Mouse (Mus musculus) left cerebral cortex, adult 11 months (tissue): ENCODE data around the gene Snx9.

Experiments used
- DNase-seq: peaks from one replicate; pipeline ENCODE4 v3.0.0; 2022; ENCODE audit warnings: low spot score

Snx9 gene

GRCm38 (mm10) chr17:5807847-5808386 is 33.2 kb upstream of the Snx9 start:
- no peak for DNase-seq

DNA sequence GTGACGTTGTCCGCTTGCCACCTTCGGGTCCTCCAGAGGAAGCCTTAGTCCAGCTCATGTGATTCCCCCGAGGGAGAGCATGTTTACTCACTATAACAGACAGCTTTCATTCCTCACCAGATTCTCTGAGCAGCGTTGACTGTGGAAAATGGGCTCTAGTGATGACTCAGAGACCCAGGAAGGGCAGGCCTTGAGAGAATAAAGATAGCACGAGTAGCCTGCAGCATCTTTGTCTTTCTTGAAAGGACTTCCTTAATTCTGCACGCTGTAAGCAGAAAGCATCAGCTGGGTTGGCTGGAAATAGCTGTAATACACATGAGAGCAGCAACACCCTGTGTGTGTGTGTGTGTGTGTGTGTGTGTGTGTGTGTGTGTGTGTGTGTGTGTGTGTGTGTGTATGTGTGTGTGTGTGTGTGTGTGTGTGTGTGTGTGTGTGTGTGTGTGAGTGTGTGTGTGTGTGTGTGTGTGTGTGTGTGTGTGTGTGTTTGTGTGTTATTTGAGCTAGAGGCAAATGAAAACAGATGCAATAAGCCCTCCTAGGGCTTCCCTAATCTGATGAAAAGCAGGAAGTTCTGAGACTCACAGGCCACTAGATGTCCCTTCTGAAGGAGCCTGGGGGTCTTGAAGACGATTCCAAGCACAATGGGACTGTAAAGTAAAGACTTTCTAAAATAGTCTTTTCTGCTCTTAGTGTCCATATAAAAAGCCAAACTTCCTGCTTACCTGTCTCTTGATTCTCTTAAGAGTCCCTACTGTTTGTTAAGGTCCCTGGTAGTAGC is 27.1 kb upstream of the Snx9 start:
- DNase-seq = no peak

- no peak for DNase-seq
Observed at GRCm38 (mm10) chr17:5814641-5814920, 26.5 kb upstream of the Snx9 start.

GRCm38 (mm10) chr17:5817871-5818270 is 23.3 kb upstream of the Snx9 start:
- no peak for DNase-seq

DNA sequence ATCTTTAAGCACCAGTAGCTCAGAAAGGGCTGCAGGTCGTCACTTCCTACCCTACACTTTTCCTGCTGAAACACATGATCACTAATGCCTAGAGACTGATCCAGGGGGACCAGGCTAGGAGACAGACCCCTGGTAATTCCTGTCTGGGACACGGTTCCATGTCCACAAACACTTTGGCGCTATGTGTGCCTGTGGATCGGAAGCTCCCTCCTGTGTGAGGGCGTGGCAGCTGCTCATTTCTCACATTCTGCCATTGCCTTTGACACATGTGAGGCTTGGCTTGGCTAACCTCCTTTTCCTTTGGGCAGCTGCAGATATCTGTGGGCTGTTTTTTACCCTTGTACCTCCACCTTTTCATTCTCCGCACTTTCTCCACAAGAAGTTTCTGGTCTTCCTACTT is 22.0 kb upstream of the Snx9 start:
- no peak for DNase-seq

- DNase-seq = no peak
Observed at GRCm38 (mm10) chr17:5819799-5820201, 21.3 kb upstream of the Snx9 start.

GRCm38 (mm10) chr17:5822541-5822940 is 18.6 kb upstream of the Snx9 start:
- no peak for DNase-seq

DNA sequence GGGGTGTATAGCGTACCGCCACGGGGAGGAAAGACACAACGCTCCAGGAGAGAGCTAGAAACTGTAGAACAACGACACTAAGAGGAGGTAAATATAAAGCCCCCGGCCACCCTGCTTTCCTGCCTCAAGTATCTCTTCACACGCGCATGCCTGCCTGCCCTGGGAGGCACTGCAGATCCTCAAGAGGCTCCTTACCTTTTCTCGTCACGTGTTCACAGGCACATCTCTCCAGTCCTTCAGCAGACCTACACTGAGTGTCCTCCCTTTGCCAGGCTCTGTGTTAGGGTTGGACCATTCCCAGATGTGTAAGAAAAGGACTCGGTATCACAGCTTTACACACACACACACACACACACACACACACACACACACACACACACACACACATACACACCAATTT is 18.1 kb upstream of the Snx9 start:
- DNase-seq = no peak

DNA sequence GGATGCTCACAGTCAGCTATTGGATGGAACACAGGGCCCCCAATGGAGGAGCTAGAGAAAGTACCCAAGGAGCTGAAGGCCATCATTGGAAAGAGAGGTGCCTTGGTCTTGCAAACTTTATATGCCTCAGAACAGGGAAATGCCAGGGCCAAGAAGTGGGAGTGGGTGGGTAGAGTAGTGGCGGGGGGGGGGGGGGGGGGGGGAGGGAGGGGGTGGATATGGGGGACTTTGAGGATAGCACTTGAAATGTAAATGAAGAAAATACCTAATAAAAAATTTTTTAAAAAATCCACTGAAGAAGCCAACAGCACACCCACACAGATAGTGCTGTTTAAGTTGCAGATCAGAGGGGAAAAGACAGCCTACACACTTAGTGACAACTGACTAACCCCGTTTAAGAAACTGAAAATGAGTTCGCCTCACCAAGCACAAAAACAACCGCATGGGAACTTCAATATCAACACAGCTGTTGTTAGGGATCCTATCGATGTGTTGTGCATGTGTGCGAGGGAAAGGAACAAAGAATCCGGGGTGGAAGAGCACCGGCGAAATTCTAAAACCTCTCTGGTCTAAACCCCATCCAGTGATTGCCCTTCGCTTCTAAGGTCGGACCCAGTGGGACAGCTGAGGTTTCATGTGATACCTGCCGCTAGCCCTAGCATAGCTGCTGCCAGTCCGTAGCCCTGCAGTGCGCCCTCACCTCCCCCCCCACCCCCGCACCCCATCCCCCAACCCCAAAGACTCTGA is 13.1 kb upstream of the Snx9 start:
- DNase-seq = no peak

- DNase-seq = no peak
Observed at GRCm38 (mm10) chr17:5828583-5828836, 12.6 kb upstream of the Snx9 start.

DNA sequence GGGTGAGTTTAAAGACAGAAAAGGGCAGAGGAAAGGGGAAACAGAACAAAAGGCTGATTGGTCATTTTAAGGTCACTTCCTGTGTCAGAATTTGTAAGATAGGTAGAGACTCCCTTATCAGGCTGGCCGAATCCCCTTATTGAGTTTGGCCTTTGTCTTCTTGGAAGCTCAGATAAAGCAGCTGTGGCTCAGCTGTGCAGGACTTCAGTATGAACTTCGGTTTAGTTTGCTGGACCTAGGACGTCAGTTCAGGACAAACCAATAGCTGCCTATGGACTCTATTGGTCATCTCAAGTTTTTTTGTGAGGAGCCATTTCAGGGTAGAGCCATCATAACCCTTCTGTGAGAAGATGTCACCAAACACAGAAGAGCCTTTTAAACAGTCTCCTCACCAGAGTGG is 12.2 kb upstream of the Snx9 start:
- no peak for DNase-seq

GRCm38 (mm10) chr17:5829930-5830329 is 11.2 kb upstream of the Snx9 start:
- DNase-seq = no peak

GRCm38 (mm10) chr17:5830382-5830781 is 10.7 kb upstream of the Snx9 start:
- no peak for DNase-seq

DNA sequence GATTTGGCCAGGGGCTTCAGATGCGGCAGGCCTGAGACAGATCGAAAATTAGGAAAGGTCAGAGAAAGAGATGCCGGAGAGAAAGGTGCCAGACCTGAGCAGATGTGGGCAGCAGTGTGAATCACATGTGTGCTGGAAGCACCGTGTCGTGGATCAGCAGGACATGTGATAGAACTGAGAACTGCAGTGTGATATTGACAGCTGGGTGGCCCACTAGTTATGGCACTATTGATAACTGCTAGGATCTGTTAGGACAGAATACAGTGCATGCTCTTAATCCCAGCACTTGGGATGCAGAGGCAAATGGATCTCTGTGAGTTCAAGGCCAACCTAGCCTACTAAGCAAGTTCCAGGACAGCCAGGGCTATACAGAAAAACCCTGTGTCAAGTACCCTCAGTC is 10.3 kb upstream of the Snx9 start:
- no peak for DNase-seq

DNA sequence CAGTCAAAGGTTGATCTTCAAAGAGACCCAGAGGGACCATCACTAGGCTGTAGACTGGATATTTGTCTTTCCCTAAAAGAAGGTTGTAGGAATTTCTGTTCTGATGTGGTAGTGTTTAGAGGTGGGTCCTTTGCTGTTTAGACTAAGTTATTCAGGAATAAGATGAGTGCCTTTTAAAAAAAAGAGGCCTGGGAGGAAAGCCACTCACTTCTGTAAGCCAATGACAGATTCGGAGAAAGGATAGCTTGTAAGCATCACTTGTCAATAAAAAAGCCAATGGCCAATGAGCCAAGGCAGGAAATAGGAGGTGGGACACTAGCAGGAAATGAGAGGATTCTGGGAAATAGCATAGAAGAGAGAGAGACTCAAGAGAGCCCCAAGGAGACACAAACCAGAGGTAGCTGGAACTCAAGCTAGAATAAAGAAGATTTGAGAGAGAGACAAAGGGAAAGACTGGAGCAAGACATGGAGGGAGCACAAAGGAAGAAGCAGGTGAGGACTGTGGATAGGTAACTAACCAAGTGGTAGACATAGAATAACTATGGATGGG is 9.8 kb upstream of the Snx9 start:
- no peak for DNase-seq

DNA sequence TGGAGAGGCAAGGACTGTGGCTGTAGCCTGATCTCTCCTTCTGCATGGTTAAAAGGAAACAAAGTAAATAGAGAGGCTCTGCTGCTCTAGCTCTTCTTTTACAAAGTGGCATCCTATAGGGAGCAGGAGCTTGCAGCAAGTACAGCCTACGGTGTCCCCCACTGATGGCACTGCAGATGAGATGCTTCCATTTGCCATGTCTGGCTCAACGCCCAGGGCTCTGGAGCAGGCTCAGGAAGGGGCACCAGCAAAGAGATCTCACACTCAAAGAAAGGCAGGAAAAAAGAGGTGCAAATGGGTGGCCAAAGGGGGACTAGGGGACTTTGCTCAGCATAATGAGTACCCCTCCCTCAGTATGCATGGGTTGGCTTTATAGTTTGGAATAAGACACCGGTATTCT is 7.0 kb upstream of the Snx9 start:
- no peak for DNase-seq

DNA sequence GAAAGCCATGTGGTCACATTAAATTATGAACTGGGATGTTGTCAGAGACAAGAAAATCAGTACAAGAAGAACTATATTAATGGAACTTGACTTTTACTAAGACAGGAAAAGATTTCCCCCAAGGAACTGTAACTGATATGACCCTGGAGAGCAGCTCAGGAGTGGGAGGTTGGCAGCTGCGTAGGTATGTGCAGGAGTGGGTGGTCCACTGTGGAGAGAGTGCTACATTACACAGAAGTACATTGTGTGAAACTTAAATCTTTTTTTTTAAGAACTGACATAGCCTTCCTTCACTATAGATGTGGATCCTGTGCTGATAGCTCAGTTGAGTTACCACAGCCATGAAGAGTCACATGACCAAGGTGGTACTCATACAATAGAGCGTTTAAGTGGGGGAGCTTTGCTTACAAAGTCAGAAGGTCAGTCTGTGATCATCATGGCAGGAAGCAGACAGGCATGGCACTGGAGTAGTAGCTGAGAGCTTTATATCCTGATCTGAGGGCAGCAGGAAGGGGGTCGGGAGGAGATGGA is 6.3 kb upstream of the Snx9 start:
- no peak for DNase-seq

DNA sequence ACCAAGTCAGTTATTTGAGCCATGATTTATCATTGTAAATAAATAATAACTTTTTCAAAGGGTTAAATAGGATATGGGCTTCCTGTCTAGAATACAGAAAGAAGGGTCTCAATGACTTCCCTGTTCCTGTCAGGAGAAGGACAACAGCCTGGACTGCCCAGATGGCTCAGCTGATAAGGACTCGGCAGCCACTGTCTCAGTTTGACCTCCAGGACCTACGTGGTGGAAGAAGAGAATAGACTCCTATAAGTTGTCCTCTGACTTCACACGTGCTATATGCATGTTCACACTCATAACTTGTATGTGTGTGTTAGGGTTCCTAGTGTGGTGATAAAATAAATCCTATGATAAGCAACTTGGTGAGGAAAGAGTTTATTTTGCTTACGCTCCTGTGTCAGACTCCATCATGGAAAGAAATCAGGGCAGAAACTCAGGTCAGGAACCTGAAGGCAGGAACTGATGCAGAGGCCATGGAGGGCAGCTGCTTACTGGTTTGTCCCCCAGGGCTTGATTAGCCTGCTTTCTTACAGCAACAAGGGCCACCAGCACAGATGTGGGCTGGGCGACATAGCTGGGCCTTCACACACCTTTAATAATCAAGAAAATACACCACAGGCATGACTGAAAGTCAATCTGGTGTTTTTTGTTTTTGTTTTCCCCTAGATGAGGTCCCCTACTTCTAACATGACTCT is 1.4 kb upstream of the Snx9 start:
- no peak for DNase-seq

GRCm38 (mm10) chr17:5840550-5841127 is 490 bp upstream of the Snx9 start:
- DNase-seq = no peak

DNA sequence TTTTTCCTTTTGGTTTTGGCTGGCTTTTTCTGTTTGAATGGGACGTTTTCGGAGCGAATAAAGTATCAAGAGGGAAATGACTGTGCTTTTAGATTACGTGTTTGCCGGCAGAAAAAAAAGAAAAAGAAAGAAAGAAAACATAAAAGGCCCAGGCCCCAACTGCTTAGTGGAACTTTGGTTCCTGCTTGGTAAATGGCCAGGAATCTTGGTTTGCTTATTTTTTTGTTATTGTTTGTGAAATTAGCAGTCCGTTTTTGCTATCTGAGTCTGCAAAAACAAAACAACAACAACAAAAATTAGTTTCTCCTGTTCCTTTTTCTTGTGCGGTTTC is 779 bp downstream of the Snx9 start:
- no peak for DNase-seq

DNA sequence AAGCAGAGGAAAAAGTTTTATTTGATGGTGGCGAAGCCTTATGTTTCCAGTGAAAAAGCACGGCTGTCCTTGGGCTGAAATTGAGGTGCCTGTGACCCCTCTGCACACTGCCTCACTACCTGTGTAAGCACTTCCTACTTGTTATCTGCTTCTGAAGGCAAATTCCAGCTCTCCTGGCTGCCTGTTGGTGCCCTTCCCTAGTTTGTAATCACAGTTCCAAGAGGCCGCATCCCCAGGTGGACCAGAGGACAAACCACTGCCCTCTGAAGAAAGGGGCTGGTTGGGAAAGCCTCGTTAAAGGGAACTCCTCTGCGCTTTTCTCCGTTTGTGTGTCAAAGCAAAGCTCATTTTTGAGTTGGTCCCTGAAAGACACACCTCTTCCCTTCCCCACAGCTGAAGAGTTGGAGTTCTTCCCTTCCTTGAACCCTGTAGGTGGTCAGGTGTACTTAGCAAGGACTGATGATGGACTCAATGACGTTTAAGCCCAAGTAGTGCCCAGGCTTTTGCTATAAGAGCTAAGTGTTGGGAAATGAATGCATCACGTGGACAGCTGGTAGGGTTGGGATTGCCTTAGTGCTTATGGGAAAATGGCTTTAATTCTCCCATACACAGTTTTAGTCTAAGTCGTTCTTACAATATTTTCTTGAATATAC is 2.0 kb downstream of the Snx9 start:
- DNase-seq = no peak

- no peak for DNase-seq
Observed at GRCm38 (mm10) chr17:5843641-5843990, 2.5 kb downstream of the Snx9 start.
